In the genomic region with DNA sequence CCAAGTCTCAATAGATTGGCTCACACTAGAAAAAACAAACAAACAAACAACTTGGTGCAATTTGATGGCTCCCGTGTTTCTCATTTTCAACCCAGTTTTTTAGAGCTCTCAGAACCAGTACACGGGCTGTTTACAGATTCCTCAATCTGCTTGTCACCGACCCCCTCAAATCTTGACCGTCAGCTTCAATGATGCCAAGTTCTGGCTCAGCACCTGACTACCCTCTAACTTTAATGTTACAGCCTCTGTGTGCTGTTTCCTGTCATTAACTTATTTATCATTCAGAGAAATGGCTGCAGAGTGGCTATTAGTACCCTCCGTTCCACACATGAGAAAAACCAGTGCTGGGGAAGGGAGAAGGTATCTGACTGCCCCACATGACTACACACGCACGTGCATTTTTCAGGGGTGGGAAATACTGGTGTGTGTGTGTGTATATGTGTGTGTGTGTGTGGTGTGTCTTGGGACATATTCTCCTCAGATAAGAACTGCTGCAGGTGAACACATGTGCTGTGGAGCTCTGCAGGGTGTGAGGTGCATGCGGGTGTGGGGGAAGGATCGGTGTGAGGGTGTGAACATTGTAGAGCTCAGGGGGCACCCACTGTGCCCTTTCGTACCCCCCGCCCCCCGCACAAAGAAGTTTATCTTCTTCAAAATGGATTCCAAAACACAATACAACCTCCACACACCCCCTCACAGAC, we compare ENCODE assay signal across 9 mouse cellular contexts.
DNase-seq lines count a peak whose midpoint lies in the region; ATAC-seq and TF ChIP-seq lines count a peak whose summit lies in the region.
"Had no signal": no experiment of that assay in that cellular context is flagged by ENCODE, and none has a peak within 500 bp of the region (broad histone marks: within the 10 kb centered on the region; RNA-seq: fewer than 3 reads in every experiment).

No protein-coding gene starts in this region.

- intact Hi-C loops in heart, adult 2 months (cut with DNase I) = loop anchor here (1.0 to 2.0 kb wide), 5 partner anchors 44 to 264 kb away; a partner anchor contains a TSS

- H3K27ac ChIP-seq in heart, adult 2 months = peak overlapping the region; percentile 58
- H3K27ac ChIP-seq in heart, postnatal 0 days (ENCODE audit: low read depth) = peak overlapping the region; percentile 73
- peak overlapping the region; percentile 98 for H3K27ac ChIP-seq in liver, embryonic 15.5 days (replicated peaks)

- H3K4me1 ChIP-seq in heart, adult 2 months (ENCODE audit: control insufficient read depth, insufficient read depth, low read length) = peaks cover 10% of the 10 kb centered on the region
- H3K4me1 ChIP-seq in heart, postnatal 0 days (ENCODE audit: control insufficient read depth, insufficient read depth) = 0 out of 2 replicates have a peak, but pooled peaks cover 8% of the 10 kb centered on the region
- peaks cover 60% of the 10 kb centered on the region for H3K4me1 ChIP-seq in liver, embryonic 15.5 days (replicated peaks)

- H3K4me3 ChIP-seq in heart, adult 2 months = no peak overlapping the region; the same call in 1 of the 2 replicates
- no peak overlapping the region for H3K4me3 ChIP-seq in heart, postnatal 0 days (ENCODE audit: low read depth, low read length)
- no peak overlapping the region for H3K4me3 ChIP-seq in liver, embryonic 15.5 days (replicated peaks)

- TF ChIP-seq EP300 in heart, adult 2 months (IDR thresholded peaks at IDR 0.05; ENCODE audit: insufficient read depth, low read depth, low read length) = no peak
- no peak for TF ChIP-seq EP300 in heart, postnatal 0 days (IDR thresholded peaks at IDR 0.05; ENCODE audit: low read depth)

- no peak; the same call in 1 of the 2 replicates for TF ChIP-seq CTCF in heart, adult 2 months (IDR thresholded peaks at IDR 0.05)
- TF ChIP-seq CTCF in heart, postnatal 0 days (IDR thresholded peaks at IDR 0.05; ENCODE audit: low read depth) = no peak

- H3K79me2 ChIP-seq in heart, adult 2 months (replicated peaks; ENCODE audit: control insufficient read depth, insufficient read depth, low read length) = no peaks in the 10 kb centered on the region

- DNase-seq in heart, adult 2 months = no peak
- no peak for DNase-seq in heart, postnatal 4 days
- no peak for DNase-seq in heart, postnatal 0 days (ENCODE audit: low spot score)
- no peak for DNase-seq in urinary bladder, postnatal 36 days (ENCODE audit: low spot score in 2 of 2)
- no peak for DNase-seq in B cell, adult 2 months
- DNase-seq in urinary bladder, postnatal 14 days (ENCODE audit: low spot score) = no peak

- peak overlapping the region; percentile 27; the same call in 1 of the 2 replicates for H3K9ac ChIP-seq in heart, adult 2 months (ENCODE audit: low read depth, low read length)
- H3K9ac ChIP-seq in heart, postnatal 0 days (replicated peaks; ENCODE audit: low read depth, low read length) = no peak overlapping the region
- peak overlapping the region; percentile 14; the same call in 1 of the 2 replicates for H3K9ac ChIP-seq in liver, embryonic 15.5 days

- no peaks in the 10 kb centered on the region for H3K9me3 ChIP-seq in heart, postnatal 0 days (replicated peaks; ENCODE audit: control insufficient read depth, low read length)
- H3K9me3 ChIP-seq in liver, embryonic 15.5 days (replicated peaks) = no peaks in the 10 kb centered on the region

- peak overlapping the region; percentile 36; the same call in 1 of the 2 replicates for H3K4me2 ChIP-seq in heart, postnatal 0 days (ENCODE audit: low read depth, low read length)
- H3K4me2 ChIP-seq in liver, embryonic 15.5 days = peak overlapping the region; percentile 56; the same call in 1 of the 2 replicates

- peak; percentile 16 for ATAC-seq in CD4-positive, CD25-positive, alpha-beta regulatory T cell, adult 4 months
- ATAC-seq in heart, postnatal 0 days (ENCODE audit: insufficient read depth, low read depth) = no peak
- no peak for ATAC-seq in liver, embryonic 15.5 days (ENCODE audit: insufficient read depth)

- H3K27me3 ChIP-seq in heart, adult 2 months (ENCODE audit: control insufficient read depth, insufficient read depth, low read length) = no peaks in the 10 kb centered on the region
- no peaks in the 10 kb centered on the region for H3K27me3 ChIP-seq in heart, postnatal 0 days (ENCODE audit: control insufficient read depth, insufficient read depth, low read length)
- H3K27me3 ChIP-seq in liver, embryonic 15.5 days = no peaks in the 10 kb centered on the region
- H3K27me3 ChIP-seq: CH12.LX had no signal

- WGBS in heart, adult 2 months = 31% methylated on average over 12 of the region's 12 CpGs
- 51% methylated on average over 12 of the region's 12 CpGs for WGBS in heart, postnatal 0 days
- WGBS in liver, embryonic 15.5 days (ENCODE audit: insufficient replicate concordance) = 26% methylated on average over 12 of the region's 12 CpGs

- TF ChIP-seq POLR2A in heart, adult 2 months (IDR thresholded peaks at IDR 0.05; ENCODE audit: insufficient read depth, low read depth, low read length) = no peak

- no peaks in the 10 kb centered on the region for H3K36me3 ChIP-seq in heart, adult 2 months (ENCODE audit: control insufficient read depth, insufficient read depth, low read length)
- no peaks in the 10 kb centered on the region for H3K36me3 ChIP-seq in heart, postnatal 0 days (replicated peaks; ENCODE audit: control insufficient read depth, insufficient read depth, low read length)
- H3K36me3 ChIP-seq in liver, embryonic 15.5 days (replicated peaks) = no peaks in the 10 kb centered on the region
